Mouse (Mus musculus) CD4-positive naive resting alpha-beta T cell, adult 57 days (primary cell): ENCODE data around the gene Olfr1283. TPM values are rescaled to one million over a fixed set of nuclear protein-coding genes. Genes with fewer than 3 reads are reported as not detected.

ENCODE experiments used
- total RNA-seq: library from RNA; stranded (reverse); gene quantifications from one replicate; pipeline ENCODE4 v1.2.4, GENCODE M21; 2023

The Olfr1283 gene
- not detected for total RNA-seq

DNA sequence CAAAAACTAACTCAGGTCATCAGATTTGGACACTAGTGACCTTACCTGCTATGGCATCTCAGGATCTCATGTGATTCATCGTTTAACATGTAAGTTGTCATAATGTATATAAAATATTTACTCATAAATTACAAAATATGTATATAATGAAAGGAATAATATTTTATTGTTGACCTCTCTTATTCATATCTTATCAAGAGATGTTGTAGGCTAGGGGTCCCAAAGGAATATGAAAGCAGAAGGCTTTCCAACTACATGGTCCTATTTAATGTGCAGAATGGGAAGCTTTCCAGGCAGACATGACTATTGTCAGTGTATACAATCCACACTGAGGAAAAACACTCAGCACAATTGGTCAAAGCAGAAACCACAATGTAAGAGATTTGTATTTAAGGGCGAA lies at the start of gene Olfr1283:
TSS of gene Olfr1283 (plus strand) at position 301 of the 400 bp plus-strand sequence.

DNA sequence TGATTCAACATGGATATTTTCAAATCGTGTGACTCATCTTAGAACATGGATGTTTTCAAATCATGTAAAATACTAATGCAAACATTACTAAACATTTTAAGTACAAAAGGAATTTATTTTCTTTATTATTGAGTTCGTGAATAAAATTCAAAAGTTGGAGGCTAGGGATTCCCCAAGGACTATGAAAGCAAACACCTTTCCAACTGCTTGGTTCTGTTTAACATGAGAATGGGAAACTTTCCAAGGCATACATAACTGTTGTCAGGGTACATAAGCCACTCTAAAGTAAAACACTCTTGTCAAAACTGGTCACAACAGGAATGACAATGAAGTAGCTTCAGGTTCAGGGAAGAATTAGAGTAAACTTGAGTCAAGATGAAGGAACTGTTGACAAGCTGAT lies 40.4 kb upstream of the Olfr1283 start, which contains the start of gene Olfr1281:
TSS of gene Olfr1281 (plus strand) at position 301 of the 400 bp plus-strand sequence.

DNA sequence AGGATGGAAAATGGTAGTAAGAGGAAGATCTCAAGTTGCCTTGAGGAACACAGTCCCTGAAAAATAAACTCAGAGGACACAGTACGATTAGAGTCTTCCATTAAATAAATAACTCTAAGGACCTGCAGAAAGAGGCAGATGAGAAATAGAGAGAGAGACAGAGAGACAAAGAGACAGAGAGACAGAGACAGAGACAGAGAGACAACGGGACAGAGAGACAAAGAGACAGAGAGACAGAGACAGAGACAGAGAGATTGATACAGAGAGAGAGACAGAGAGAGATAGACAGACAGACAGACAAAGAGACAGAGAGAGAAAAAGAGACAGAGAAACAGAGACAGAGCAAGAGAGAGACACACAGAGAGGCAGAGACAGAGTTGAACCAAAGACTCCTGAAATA lies 30.6 kb upstream of the Olfr1283 start, which contains the start of gene Olfr1282:
TSS of gene Olfr1282 (minus strand) at position 101 of the 400 bp plus-strand sequence.

DNA sequence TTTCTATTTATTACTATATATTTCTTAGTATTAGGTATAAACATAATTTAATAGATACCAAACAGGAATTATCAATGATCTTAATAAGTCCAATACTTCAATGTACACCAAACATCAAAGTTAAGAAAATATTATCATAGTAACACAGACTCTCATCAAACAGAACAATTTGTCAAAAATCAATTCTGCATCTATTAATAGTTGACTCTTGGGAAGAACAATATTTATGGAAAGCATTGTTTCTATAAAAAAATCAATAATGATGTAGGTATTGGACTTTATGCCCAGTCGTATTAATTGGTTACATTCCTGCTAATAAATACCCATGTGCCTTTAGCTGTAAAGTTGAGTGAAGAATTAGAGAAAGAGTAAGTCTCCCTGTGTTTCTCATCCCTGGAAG lies 8.6 kb downstream of the Olfr1283 start, which contains the start of gene Olfr1284:
TSS of gene Olfr1284 (plus strand) at position 301 of the 400 bp plus-strand sequence.

Other genes starting within 250 kb of the Olfr1283 start
- not detected for gene Gm15130, start 213.9 kb upstream of the Olfr1283 start, total RNA-seq
- gene 4930430A15Rik, start 137.2 kb upstream of the Olfr1283 start, total RNA-seq, result not detected
- not detected for gene Olfr1275, start 131.5 kb upstream of the Olfr1283 start, total RNA-seq
- gene Olfr1276, start 112.3 kb upstream of the Olfr1283 start, total RNA-seq, result not detected
- gene Olfr1277, start 92.7 kb upstream of the Olfr1283 start, total RNA-seq, result not detected
- not detected for gene Olfr1278, start 76.7 kb upstream of the Olfr1283 start, total RNA-seq
- gene Olfr1279, start 66.2 kb upstream of the Olfr1283 start, total RNA-seq, result not detected
- gene Olfr1280, start 52.8 kb upstream of the Olfr1283 start, total RNA-seq, result not detected
- not detected for gene Olfr1281, start 40.3 kb upstream of the Olfr1283 start, total RNA-seq
- not detected for gene Olfr1282, start 30.7 kb upstream of the Olfr1283 start, total RNA-seq
- not detected for gene Olfr1284, start 8.7 kb downstream of the Olfr1283 start, total RNA-seq
- not detected for gene Olfr1286, start 56.3 kb downstream of the Olfr1283 start, total RNA-seq
- gene Olfr1287, start 82.4 kb downstream of the Olfr1283 start, total RNA-seq, result not detected
- not detected for gene Olfr1288, start 107.3 kb downstream of the Olfr1283 start, total RNA-seq
- not detected for gene Olfr1289, start 114.0 kb downstream of the Olfr1283 start, total RNA-seq
- not detected for gene Olfr1290, start 127.0 kb downstream of the Olfr1283 start, total RNA-seq
- not detected for gene Olfr1291-ps1, start 130.4 kb downstream of the Olfr1283 start, total RNA-seq
- gene Olfr1293-ps, start 158.4 kb downstream of the Olfr1283 start, total RNA-seq, result not detected
- gene Olfr1294, start 173.5 kb downstream of the Olfr1283 start, total RNA-seq, result not detected
- not detected for gene Olfr1295, start 202.9 kb downstream of the Olfr1283 start, total RNA-seq